Mouse (Mus musculus): ENCODE measurements around the gene Azin2.

DNA sequence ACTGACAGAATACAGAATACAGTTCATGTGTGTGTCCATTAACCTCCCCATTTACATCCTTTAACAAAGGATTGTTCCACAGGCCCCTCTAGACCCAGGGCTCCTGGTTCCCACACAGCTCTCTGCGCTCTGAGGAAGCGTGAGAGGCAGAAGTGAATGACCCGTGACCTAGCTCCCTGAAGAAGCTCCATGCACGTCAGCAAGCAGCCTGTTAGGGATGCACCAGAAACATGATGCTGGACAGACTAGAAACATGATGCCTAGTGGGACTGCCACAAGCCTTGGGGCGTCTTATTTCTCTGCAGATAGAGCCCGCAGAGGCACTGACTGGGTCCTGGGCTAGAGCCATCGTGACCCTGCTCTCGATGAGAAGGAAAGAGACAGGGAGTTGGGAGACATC, 55.5 kb downstream of the Azin2 start:
- TF ChIP-seq CTCF (IDR thresholded peaks at IDR 0.05; ENCODE audit: low read depth, low read length) (no peak), POLR2A (IDR thresholded peaks at IDR 0.05; ENCODE audit: extremely low read depth, insufficient read depth, low read length) (no peak)
